15 mouse cellular contexts compared by ENCODE assay signal in the genomic region with DNA sequence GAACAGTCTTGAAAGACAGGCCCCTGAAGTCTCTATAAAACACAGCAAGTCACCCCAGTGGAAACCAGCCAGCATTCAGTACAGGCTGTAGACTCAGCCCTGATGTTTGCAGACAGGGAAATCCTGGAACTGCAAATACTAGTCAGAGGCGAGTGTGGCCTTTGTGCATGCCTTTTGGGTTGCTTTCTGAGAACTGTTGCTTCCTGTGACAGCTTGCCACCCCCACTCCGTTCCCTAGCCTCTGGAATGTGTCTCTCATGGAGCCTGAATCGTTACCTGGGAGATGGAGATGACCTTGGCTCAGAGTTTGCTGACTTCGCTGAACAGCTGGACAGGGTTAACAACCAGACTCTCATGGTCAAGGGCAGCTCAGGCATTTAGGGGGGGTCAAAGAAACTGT.
DNase-seq lines count a peak whose midpoint lies in the region; ATAC-seq and TF ChIP-seq lines count a peak whose summit lies in the region.
"Had no signal": no experiment of that assay in that cellular context is flagged by ENCODE, and none has a peak within 500 bp of the region (broad histone marks: within the 10 kb centered on the region; RNA-seq: fewer than 3 reads in every experiment).

No protein-coding gene starts in this region.

- TF ChIP-seq CTCF in intestine, postnatal 0 days (IDR thresholded peaks at IDR 0.05; ENCODE audit: low read depth): no peak
- no peak for TF ChIP-seq CTCF in brain, embryonic 14.5 days (IDR thresholded peaks at IDR 0.05; ENCODE audit: borderline replicate concordance, extremely low read depth, insufficient read depth, insufficient read length)
- no peak for TF ChIP-seq CTCF in kidney, postnatal 0 days (IDR thresholded peaks at IDR 0.05; ENCODE audit: low read depth)

- 34% methylated on average over 4 of the region's 4 CpGs for WGBS in intestine, embryonic 15.5 days
- 18% methylated on average over 4 of the region's 4 CpGs for WGBS in intestine, postnatal 0 days
- WGBS in kidney, postnatal 0 days: 30% methylated on average over 4 of the region's 4 CpGs

- H3K9me3 ChIP-seq in intestine, embryonic 15.5 days: no peaks in the 10 kb centered on the region
- no peaks in the 10 kb centered on the region for H3K9me3 ChIP-seq in intestine, postnatal 0 days (ENCODE audit: control insufficient read depth)
- no peaks in the 10 kb centered on the region for H3K9me3 ChIP-seq in kidney, postnatal 0 days (replicated peaks; ENCODE audit: low read length)
- H3K9me3 ChIP-seq: embryonic facial prominence, embryonic 13.5 days; midbrain, embryonic 12.5 days; stomach, embryonic 15.5 days had no signal

- DNase-seq in 3T3-L1 (ENCODE audit: low read depth, low spot score): peak; percentile 26
- peak; percentile 8 for DNase-seq in brain, embryonic 14.5 days (ENCODE audit: low read depth)
- DNase-seq in kidney, postnatal 0 days (ENCODE audit: low spot score): peak; percentile 11
- no peak for DNase-seq in thymus, adult 18-20 months
- no peak for DNase-seq in left cerebral cortex, adult 9 months (ENCODE audit: low spot score in 2 of 2)
- DNase-seq in gastrocnemius, postnatal 10 days: no peak
- DNase-seq: cerebellum, adult 8-10 months; lung, embryonic 14.5 days; right cerebral cortex, postnatal 25 days had no signal

- H3K27ac ChIP-seq in intestine, embryonic 15.5 days: no peak overlapping the region
- no peak overlapping the region for H3K27ac ChIP-seq in intestine, postnatal 0 days (ENCODE audit: low read depth, low read length)
- no peak overlapping the region for H3K27ac ChIP-seq in kidney, postnatal 0 days
- H3K27ac ChIP-seq: embryonic facial prominence, embryonic 13.5 days; midbrain, embryonic 12.5 days; stomach, embryonic 15.5 days had no signal

- no peak overlapping the region for H3K4me3 ChIP-seq in intestine, embryonic 15.5 days (replicated peaks)
- no peak overlapping the region for H3K4me3 ChIP-seq in intestine, postnatal 0 days (ENCODE audit: low read depth, low read length)
- no peak overlapping the region for H3K4me3 ChIP-seq in kidney, postnatal 0 days (replicated peaks; ENCODE audit: low read depth, low read length)
- H3K4me3 ChIP-seq: embryonic facial prominence, embryonic 13.5 days; midbrain, embryonic 12.5 days; stomach, embryonic 15.5 days had no signal

- 0 out of 2 replicates have a peak, but pooled peaks have one; percentile 8 for ATAC-seq in intestine, embryonic 15.5 days
- no peak for ATAC-seq in intestine, postnatal 0 days
- no peak for ATAC-seq in kidney, postnatal 0 days (replicated peaks; ENCODE audit: low FRiP score, low read depth)
- ATAC-seq: forebrain, embryonic 16.5 days had no signal

- no peak for TF ChIP-seq POLR2A in brain, embryonic 14.5 days (IDR thresholded peaks at IDR 0.05; ENCODE audit: borderline replicate concordance, extremely low read depth, insufficient read depth, insufficient read length, poor library complexity, severe bottlenecking)

- H3K9ac ChIP-seq in intestine, embryonic 15.5 days: no peak overlapping the region
- no peak overlapping the region for H3K9ac ChIP-seq in intestine, postnatal 0 days (ENCODE audit: low read depth, low read length)
- no peak overlapping the region for H3K9ac ChIP-seq in kidney, postnatal 0 days (ENCODE audit: low read depth, low read length)
- H3K9ac ChIP-seq: embryonic facial prominence, embryonic 13.5 days; lung, embryonic 14.5 days; midbrain, embryonic 12.5 days; stomach, embryonic 15.5 days had no signal

- no peaks in the 10 kb centered on the region for H3K27me3 ChIP-seq in intestine, embryonic 15.5 days (replicated peaks)
- H3K27me3 ChIP-seq in intestine, postnatal 0 days (replicated peaks; ENCODE audit: control insufficient read depth, insufficient read depth, low read length): no peaks in the 10 kb centered on the region
- no peaks in the 10 kb centered on the region for H3K27me3 ChIP-seq in kidney, postnatal 0 days (ENCODE audit: insufficient read depth, low read length)
- H3K27me3 ChIP-seq: embryonic facial prominence, embryonic 13.5 days; midbrain, embryonic 12.5 days; stomach, embryonic 15.5 days had no signal

- no peak overlapping the region for H3K4me2 ChIP-seq in intestine, embryonic 15.5 days (replicated peaks)
- H3K4me2 ChIP-seq in intestine, postnatal 0 days (replicated peaks; ENCODE audit: low read depth): no peak overlapping the region
- H3K4me2 ChIP-seq in kidney, postnatal 0 days (ENCODE audit: low read length): no peak overlapping the region
- H3K4me2 ChIP-seq: embryonic facial prominence, embryonic 13.5 days; lung, embryonic 14.5 days; midbrain, embryonic 12.5 days; stomach, embryonic 15.5 days had no signal

- H3K4me1 ChIP-seq in intestine, embryonic 15.5 days (replicated peaks): no peaks in the 10 kb centered on the region
- H3K4me1 ChIP-seq in intestine, postnatal 0 days (replicated peaks; ENCODE audit: control insufficient read depth, insufficient read depth, low read length): no peaks in the 10 kb centered on the region
- H3K4me1 ChIP-seq in kidney, postnatal 0 days (replicated peaks; ENCODE audit: insufficient read depth, low read length): no peaks in the 10 kb centered on the region
- H3K4me1 ChIP-seq: embryonic facial prominence, embryonic 13.5 days; midbrain, embryonic 12.5 days; stomach, embryonic 15.5 days had no signal

- H3K36me3 ChIP-seq in intestine, embryonic 15.5 days: no peaks in the 10 kb centered on the region
- no peaks in the 10 kb centered on the region for H3K36me3 ChIP-seq in intestine, postnatal 0 days (ENCODE audit: control insufficient read depth, insufficient read depth)
- no peaks in the 10 kb centered on the region for H3K36me3 ChIP-seq in kidney, postnatal 0 days (ENCODE audit: insufficient read depth, low read length)
- H3K36me3 ChIP-seq: embryonic facial prominence, embryonic 13.5 days; midbrain, embryonic 12.5 days; stomach, embryonic 15.5 days had no signal

Comparison
In these comparisons a context has a peak if more than half of its experiments do, and no peak if none do; other contexts are left out.
1. DNase-seq: peak in 3T3-L1 (single experiment), brain, embryonic 14.5 days (single experiment) and kidney, postnatal 0 days (single experiment); none in thymus, adult 18-20 months (0 of 2), left cerebral cortex, adult 9 months (0 of 2) and gastrocnemius, postnatal 10 days (single experiment).